Mouse (Mus musculus) thymus, postnatal 4 days (tissue): ENCODE data around the gene Rpl37.

Experiments
- DNase-seq: peaks from one replicate; pipeline ENCODE4 v3.0.0; 2021

The Rpl37 gene

GRCm38 (mm10) chr15:5156355-5156754, 39.9 kb downstream of the Rpl37 start:
- DNase-seq: no peak

GRCm38 (mm10) chr15:5157386-5157785, 40.9 kb downstream of the Rpl37 start:
- no peak for DNase-seq

- no peak for DNase-seq
These were observed 42.4 kb downstream of the Rpl37 start for GRCm38 (mm10) chr15:5158827-5159226.

- no peak for DNase-seq
These were observed 48.8 kb downstream of the Rpl37 start for GRCm38 (mm10) chr15:5165121-5165773.
